Mouse (Mus musculus): ENCODE results near the gene Gbgt1.

DNA sequence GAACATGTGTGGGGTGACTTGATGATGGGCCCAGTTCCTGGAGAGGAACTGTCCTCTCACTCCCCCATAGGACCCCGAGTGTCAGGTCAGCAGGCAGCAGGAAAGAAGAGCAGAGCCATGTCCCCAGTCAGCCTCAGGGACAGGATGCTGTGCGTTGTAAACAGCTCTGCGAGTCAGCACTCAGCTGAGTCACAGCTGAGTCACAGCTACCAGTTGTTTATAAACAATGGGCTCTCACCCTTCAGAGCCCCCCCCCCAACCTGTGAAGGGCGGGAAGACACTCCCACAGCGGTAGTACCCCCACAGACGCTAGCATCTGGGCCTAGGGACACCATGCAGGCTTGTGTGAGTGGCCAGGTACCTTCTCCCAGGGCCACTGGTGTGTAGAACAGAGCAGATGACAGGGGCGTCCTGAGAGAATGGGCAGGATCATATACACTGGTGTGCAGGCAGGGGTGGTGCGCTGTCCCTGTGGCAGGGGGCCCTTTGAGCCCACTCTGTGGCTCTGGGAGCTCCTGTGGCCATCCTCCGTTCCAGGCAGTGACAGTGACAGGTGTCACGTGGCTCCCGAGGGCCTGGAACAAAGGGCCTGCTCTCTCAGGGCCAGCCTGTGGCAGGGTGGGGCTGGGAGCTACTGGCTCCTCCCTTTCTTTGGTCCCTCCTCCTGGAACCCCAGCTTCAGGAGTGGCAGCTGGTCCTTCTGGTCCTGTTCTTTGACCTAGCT is 28.7 kb downstream of the Gbgt1 start:
- TF ChIP-seq CTCF (IDR thresholded peaks at IDR 0.05; ENCODE audit: low read depth, low read length) = no peak
- no peak for TF ChIP-seq POLR2A (IDR thresholded peaks at IDR 0.05; ENCODE audit: borderline replicate concordance, low read depth, low read length)
